In genomic region chr2:169566159-169566558, GRCm38 (mm10) we compare ENCODE assay signal across 21 mouse cellular contexts. TPM values are rescaled to one million over a fixed set of nuclear protein-coding genes. Genes with fewer than 3 reads are reported as not detected.
"Had no signal": no experiment of that assay in that cellular context is flagged by ENCODE, and none has a peak within 500 bp of the region (broad histone marks: within the 10 kb centered on the region; RNA-seq: fewer than 3 reads in every experiment).

No protein-coding gene starts in this region.

- H3K9ac ChIP-seq: intestine, embryonic 15.5 days; kidney, embryonic 15.5 days; liver, embryonic 15.5 days; midbrain, embryonic 12.5 days; neural tube, embryonic 12.5 days had no signal

- DNase-seq: kidney, adult 18-20 months; kidney, postnatal 25 days; retina, postnatal 1 day; right cerebral cortex, postnatal 4 days; spleen, adult 18-20 months; thymus, adult 2 months; thymus, postnatal 25 days had no signal

- H3K4me2 ChIP-seq: intestine, embryonic 15.5 days; kidney, embryonic 15.5 days; liver, embryonic 11.5 days; liver, embryonic 15.5 days; midbrain, embryonic 12.5 days; neural tube, embryonic 12.5 days had no signal

- H3K4me3 ChIP-seq: intestine, embryonic 15.5 days; kidney, embryonic 15.5 days; left cerebral cortex, adult 2 months; limb, embryonic 10.5 days; liver, embryonic 15.5 days; midbrain, embryonic 12.5 days; neural tube, embryonic 12.5 days had no signal

- H3K27ac ChIP-seq: intestine, embryonic 15.5 days; kidney, embryonic 15.5 days; left cerebral cortex, adult 2 months; limb, embryonic 10.5 days; liver, embryonic 15.5 days; macrophage; midbrain, embryonic 12.5 days; neural tube, embryonic 12.5 days had no signal

- ATAC-seq: intestine, embryonic 15.5 days had no signal

- H3K4me1 ChIP-seq: intestine, embryonic 15.5 days; liver, embryonic 15.5 days; megakaryocyte, embryonic 14.5 days; midbrain, embryonic 12.5 days; neural tube, embryonic 12.5 days had no signal

- H3K27me3 ChIP-seq: intestine, embryonic 15.5 days; kidney, embryonic 15.5 days; liver, embryonic 15.5 days; megakaryocyte, embryonic 14.5 days; midbrain, embryonic 12.5 days; neural tube, embryonic 12.5 days had no signal

- H3K9me3 ChIP-seq: intestine, embryonic 15.5 days; kidney, embryonic 15.5 days; limb, embryonic 10.5 days; liver, embryonic 15.5 days; midbrain, embryonic 12.5 days; neural tube, embryonic 12.5 days had no signal

- H3K36me3 ChIP-seq: intestine, embryonic 15.5 days; kidney, embryonic 15.5 days; limb, embryonic 10.5 days; liver, embryonic 15.5 days; midbrain, embryonic 12.5 days; neural tube, embryonic 12.5 days had no signal

RNA-seq across cellular contexts. Expression of gene Gm11011, which starts 21.4 kb away (rescaled TPM):
- polyA plus RNA-seq: intestine, embryonic 15.5 days; kidney, embryonic 15.5 days; limb, embryonic 10.5 days; limb, embryonic 14.5 days; liver, embryonic 11.5 days; liver, embryonic 15.5 days; macrophage; midbrain, embryonic 12.5 days; midbrain, postnatal 0 days; neural tube, embryonic 12.5 days; stomach, embryonic 14.5 days; thymus, adult 2 months; urinary bladder, adult 2 months had no signal
